Mouse (Mus musculus): Measurements from ENCODE around the gene E2f3. TPM values are rescaled to one million over a fixed set of nuclear protein-coding genes. Genes with fewer than 3 reads are reported as not detected.

E2f3 gene
- total and polyA plus RNA-seq, 2 experiments from 2014 or later = 3.5 to 11.3 TPM

DNA sequence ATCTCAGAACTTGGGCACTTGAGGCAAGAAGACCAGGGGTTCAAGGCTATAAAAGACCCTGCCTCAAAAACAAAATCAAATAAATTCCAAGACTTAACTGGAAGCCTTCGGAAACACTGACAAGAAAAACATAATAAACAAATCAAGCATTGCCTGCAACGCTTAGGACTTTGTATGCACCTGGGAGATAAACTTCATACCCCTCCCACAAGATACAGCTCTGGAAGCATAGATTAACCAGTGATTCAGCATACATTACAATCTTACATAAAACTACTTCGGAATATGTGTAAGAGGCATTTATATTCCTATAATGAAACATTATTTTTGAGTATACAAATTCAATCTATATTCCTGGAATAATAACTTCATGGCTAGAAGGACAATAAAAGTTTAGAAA is 3.5 kb downstream of the E2f3 start:
- H3K4me3 ChIP-seq (ENCODE audit: low read depth, low read length) = no peak overlapping the region
- H3K4me2 ChIP-seq (ENCODE audit: low read depth) = no peak overlapping the region
- no peak overlapping the region for H3K27ac ChIP-seq (ENCODE audit: low read depth, low read length)
- H3K27me3 ChIP-seq (ENCODE audit: insufficient read depth, low read length) = no peaks in the 10 kb centered on the region
- no peaks in the 10 kb centered on the region for H3K36me3 ChIP-seq (ENCODE audit: insufficient read depth)
- 68% methylated on average over 3 of the region's 3 CpGs for WGBS
- TF ChIP-seq CTCF (IDR thresholded peaks at IDR 0.05; ENCODE audit: low read depth) = no peak
- no peak overlapping the region for H3K9ac ChIP-seq
- no peak for DNase-seq
- no peak for ATAC-seq
- H3K9me3 ChIP-seq (ENCODE audit: low read length) = no peaks in the 10 kb centered on the region
- H3K4me1 ChIP-seq (ENCODE audit: insufficient read depth) = 0 out of 2 replicates have a peak, but pooled peaks cover 3% of the 10 kb centered on the region

DNA sequence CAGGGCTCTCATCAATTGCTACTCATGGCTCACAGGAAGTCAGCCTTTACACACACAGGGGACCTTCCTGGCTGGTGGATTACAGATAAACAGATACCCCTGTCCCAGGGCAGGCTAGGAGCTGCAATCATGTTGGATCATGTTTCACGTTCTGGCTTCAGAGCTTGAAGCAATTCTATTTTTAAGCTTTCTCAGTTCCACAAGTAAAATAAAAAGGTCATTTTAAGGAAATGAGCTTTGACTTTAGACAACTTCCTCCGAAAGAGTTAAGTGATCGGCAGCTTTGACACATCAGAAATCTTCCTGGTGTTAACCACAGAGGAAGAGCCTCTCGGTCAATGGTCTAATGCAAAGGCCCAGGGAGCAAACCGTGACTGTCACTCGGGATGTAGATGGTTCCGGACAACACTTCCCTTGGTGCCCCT is 6.7 kb downstream of the E2f3 start:
- no peak overlapping the region for H3K4me2 ChIP-seq (ENCODE audit: low read depth)
- H3K27me3 ChIP-seq (ENCODE audit: insufficient read depth, low read length) = no peaks in the 10 kb centered on the region
- DNase-seq = no peak
- no peak overlapping the region for H3K9ac ChIP-seq
- 0 out of 2 replicates have a peak, but pooled peaks cover 3% of the 10 kb centered on the region for H3K4me1 ChIP-seq (ENCODE audit: insufficient read depth)
- H3K27ac ChIP-seq (ENCODE audit: low read depth, low read length) = no peak overlapping the region
- WGBS = 87% methylated on average over 7 of the region's 7 CpGs
- H3K9me3 ChIP-seq (ENCODE audit: low read length) = no peaks in the 10 kb centered on the region
- TF ChIP-seq CTCF (IDR thresholded peaks at IDR 0.05; ENCODE audit: low read depth) = no peak
- H3K4me3 ChIP-seq (ENCODE audit: low read depth, low read length) = no peak overlapping the region
- no peak for ATAC-seq
- H3K36me3 ChIP-seq (ENCODE audit: insufficient read depth) = no peaks in the 10 kb centered on the region

DNA sequence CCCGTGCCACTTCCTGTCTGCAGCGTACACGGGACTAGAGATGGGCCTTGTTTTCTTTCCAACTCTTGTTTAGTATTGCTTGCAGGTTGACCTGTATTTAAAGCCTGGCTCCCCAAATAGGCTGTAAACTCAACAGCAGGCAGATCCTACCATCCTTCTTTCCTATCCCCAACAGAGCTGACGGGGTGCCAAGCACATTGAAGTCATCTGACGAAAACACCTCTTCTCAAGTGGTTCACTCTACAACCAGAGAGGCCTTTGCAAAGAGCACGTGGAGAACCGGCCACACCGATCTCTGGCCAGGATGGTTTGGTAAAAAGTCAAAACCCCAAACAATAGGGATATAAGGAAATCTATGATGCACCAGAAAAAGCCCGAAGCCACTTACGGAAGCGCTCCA is 8.5 kb downstream of the E2f3 start:
- H3K4me3 ChIP-seq (ENCODE audit: low read depth, low read length) = no peak overlapping the region
- no peak for DNase-seq
- TF ChIP-seq CTCF (IDR thresholded peaks at IDR 0.05; ENCODE audit: low read depth) = no peak
- 0 out of 2 replicates have a peak, but pooled peaks cover 3% of the 10 kb centered on the region for H3K4me1 ChIP-seq (ENCODE audit: insufficient read depth)
- no peak overlapping the region for H3K4me2 ChIP-seq (ENCODE audit: low read depth)
- H3K27ac ChIP-seq (ENCODE audit: low read depth, low read length) = no peak overlapping the region
- ATAC-seq = no peak
- no peak overlapping the region for H3K9ac ChIP-seq
- no peaks in the 10 kb centered on the region for H3K27me3 ChIP-seq (ENCODE audit: insufficient read depth, low read length)
- 95% methylated on average over 11 of the region's 11 CpGs for WGBS
- no peaks in the 10 kb centered on the region for H3K9me3 ChIP-seq (ENCODE audit: low read length)
- H3K36me3 ChIP-seq (ENCODE audit: insufficient read depth) = no peaks in the 10 kb centered on the region

DNA sequence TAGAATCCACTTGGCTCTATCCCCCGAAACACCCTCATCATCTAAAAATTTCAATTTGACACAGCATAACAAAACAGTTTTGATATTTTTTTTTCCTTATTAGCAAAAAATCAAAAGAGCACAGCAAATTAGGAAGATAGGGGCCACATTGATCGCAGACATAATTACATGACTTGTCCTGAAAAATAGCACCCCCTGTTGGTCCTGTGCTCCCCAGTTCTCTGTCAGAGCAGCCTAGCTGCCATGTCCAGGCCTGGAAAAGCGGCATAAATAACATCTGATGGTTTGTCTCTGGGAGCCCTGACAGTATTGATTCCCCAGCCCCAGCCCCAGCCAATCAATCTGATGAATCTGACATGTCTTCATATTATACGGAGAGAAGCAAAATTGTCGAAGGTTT is 11.8 kb downstream of the E2f3 start:
- ATAC-seq = no peak
- 92% methylated on average over 5 of the region's 5 CpGs for WGBS
- no peak for TF ChIP-seq CTCF (IDR thresholded peaks at IDR 0.05; ENCODE audit: low read depth)
- Histone ChIP-seq H3K27me3 (ENCODE audit: insufficient read depth, low read length) (no peaks in the 10 kb centered on the region), H3K9ac (no peak overlapping the region), H3K4me1 (ENCODE audit: insufficient read depth) (no peaks in the 10 kb centered on the region), H3K36me3 (ENCODE audit: insufficient read depth) (no peaks in the 10 kb centered on the region), H3K27ac (ENCODE audit: low read depth, low read length) (no peak overlapping the region), H3K4me2 (ENCODE audit: low read depth) (no peak overlapping the region), H3K4me3 (ENCODE audit: low read depth, low read length) (no peak overlapping the region), H3K9me3 (ENCODE audit: low read length) (no peaks in the 10 kb centered on the region)
- no peak for DNase-seq

DNA sequence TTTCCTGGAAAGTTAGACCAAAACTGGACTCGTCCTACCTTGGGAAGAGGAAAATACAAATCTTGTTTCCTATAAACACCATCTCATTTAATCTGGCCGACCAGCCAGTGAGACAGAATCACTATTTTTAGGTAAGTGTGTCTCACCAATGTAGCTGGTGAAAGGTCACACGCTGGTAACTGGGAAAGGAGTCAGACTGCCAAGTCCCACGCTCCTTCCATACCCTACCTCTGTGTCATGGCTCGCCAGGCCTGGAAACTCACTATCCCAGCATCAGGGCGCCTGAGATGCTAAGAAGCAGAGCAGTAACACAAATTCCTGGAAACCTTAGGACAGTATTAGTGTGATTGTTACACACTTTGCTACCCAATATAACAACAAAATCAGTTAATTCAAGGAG is 12.3 kb downstream of the E2f3 start:
- Histone ChIP-seq H3K4me3 (ENCODE audit: low read depth, low read length) (no peak overlapping the region), H3K4me2 (ENCODE audit: low read depth) (no peak overlapping the region), H3K9me3 (ENCODE audit: low read length) (no peaks in the 10 kb centered on the region), H3K4me1 (ENCODE audit: insufficient read depth) (no peaks in the 10 kb centered on the region), H3K36me3 (ENCODE audit: insufficient read depth) (no peaks in the 10 kb centered on the region), H3K27ac (ENCODE audit: low read depth, low read length) (no peak overlapping the region), H3K27me3 (ENCODE audit: insufficient read depth, low read length) (no peaks in the 10 kb centered on the region), H3K9ac (no peak overlapping the region)
- no peak for DNase-seq
- no peak for ATAC-seq
- TF ChIP-seq CTCF (IDR thresholded peaks at IDR 0.05; ENCODE audit: low read depth) = no peak
- 96% methylated on average over 6 of the region's 6 CpGs for WGBS

DNA sequence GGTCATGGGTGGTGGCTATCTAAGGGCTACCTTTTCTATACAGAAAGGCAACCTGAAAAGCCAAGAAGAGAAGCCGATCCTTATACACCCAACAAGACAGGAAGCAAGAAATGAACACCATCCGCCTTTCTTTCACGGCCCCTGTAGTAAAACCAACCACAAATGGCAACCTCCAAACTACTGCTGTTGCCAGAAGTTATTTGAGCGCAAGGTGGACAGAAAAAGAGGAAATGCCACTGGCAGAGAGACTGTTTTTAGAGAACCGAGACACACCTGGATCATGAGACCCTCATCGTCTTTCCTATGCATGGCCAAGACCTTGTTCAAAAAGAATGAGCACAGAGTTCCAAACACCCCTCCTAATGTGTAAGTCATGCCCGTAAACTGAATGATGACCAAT is 15.5 kb downstream of the E2f3 start:
- H3K9ac ChIP-seq = no peak overlapping the region
- DNase-seq = no peak
- H3K4me3 ChIP-seq (ENCODE audit: low read depth, low read length) = no peak overlapping the region
- H3K27ac ChIP-seq (ENCODE audit: low read depth, low read length) = no peak overlapping the region
- H3K4me2 ChIP-seq (ENCODE audit: low read depth) = no peak overlapping the region
- no peak for ATAC-seq
- TF ChIP-seq CTCF (IDR thresholded peaks at IDR 0.05; ENCODE audit: low read depth) = no peak
- no peaks in the 10 kb centered on the region for H3K9me3 ChIP-seq (ENCODE audit: low read length)
- no peaks in the 10 kb centered on the region for H3K27me3 ChIP-seq (ENCODE audit: insufficient read depth, low read length)
- H3K4me1 ChIP-seq (ENCODE audit: insufficient read depth) = no peaks in the 10 kb centered on the region
- WGBS = 95% methylated on average over 7 of the region's 7 CpGs
- no peaks in the 10 kb centered on the region for H3K36me3 ChIP-seq (ENCODE audit: insufficient read depth)

DNA sequence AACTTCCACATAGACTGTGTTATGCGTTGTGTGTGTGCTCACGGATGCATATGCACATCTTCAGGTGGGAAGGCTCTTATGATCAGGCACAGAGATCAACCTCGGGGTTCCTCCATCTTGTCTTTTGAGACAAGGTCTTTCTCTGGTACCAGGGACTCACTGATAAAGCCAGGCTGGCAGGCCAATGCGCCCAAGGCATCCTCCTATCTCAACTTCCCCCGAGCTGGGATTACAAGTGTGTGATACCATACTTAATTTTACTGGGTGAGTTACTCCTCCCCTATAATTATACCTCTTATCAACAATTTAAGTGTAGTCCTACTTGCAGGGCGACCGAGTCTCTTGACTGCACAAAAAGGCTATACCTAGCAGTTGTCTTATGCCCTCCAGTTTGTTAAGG is 17.2 kb downstream of the E2f3 start:
- H3K36me3 ChIP-seq (ENCODE audit: insufficient read depth) = no peaks in the 10 kb centered on the region
- DNase-seq = no peak
- no peak overlapping the region for H3K9ac ChIP-seq
- H3K27ac ChIP-seq (ENCODE audit: low read depth, low read length) = no peak overlapping the region
- no peak overlapping the region for H3K4me2 ChIP-seq (ENCODE audit: low read depth)
- WGBS = 89% methylated on average over 7 of the region's 7 CpGs
- no peaks in the 10 kb centered on the region for H3K4me1 ChIP-seq (ENCODE audit: insufficient read depth)
- no peak overlapping the region for H3K4me3 ChIP-seq (ENCODE audit: low read depth, low read length)
- H3K27me3 ChIP-seq (ENCODE audit: insufficient read depth, low read length) = no peaks in the 10 kb centered on the region
- TF ChIP-seq CTCF (IDR thresholded peaks at IDR 0.05; ENCODE audit: low read depth) = no peak
- H3K9me3 ChIP-seq (ENCODE audit: low read length) = no peaks in the 10 kb centered on the region
- ATAC-seq = no peak

DNA sequence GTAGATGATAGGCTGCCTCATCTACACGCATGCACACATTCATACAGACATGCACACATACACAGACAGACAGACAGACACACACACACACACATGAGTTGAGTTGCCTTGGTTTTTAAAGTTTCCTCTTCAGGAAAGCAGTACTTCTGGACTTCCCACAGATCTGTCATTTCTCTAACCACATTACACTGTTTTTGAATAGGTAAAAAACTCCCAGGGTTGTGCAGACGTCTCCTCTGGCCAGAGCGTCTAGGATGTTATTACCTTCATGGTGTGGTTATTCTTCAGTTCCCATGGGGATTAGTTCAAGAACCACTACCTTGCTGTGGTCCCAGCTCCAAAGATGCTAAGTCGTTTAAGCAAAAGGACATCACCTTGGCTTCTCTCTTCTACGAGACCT is 18.5 kb downstream of the E2f3 start:
- H3K9me3 ChIP-seq (ENCODE audit: low read length) = no peaks in the 10 kb centered on the region
- no peak for TF ChIP-seq CTCF (IDR thresholded peaks at IDR 0.05; ENCODE audit: low read depth)
- WGBS = 89% methylated on average over 5 of the region's 5 CpGs
- H3K4me2 ChIP-seq (ENCODE audit: low read depth) = no peak overlapping the region
- H3K4me1 ChIP-seq (ENCODE audit: insufficient read depth) = no peaks in the 10 kb centered on the region
- no peak for DNase-seq
- H3K4me3 ChIP-seq (ENCODE audit: low read depth, low read length) = no peak overlapping the region
- H3K36me3 ChIP-seq (ENCODE audit: insufficient read depth) = no peaks in the 10 kb centered on the region
- no peak overlapping the region for H3K27ac ChIP-seq (ENCODE audit: low read depth, low read length)
- ATAC-seq = no peak
- no peak overlapping the region for H3K9ac ChIP-seq
- H3K27me3 ChIP-seq (ENCODE audit: insufficient read depth, low read length) = no peaks in the 10 kb centered on the region
